Mouse (Mus musculus) kidney, postnatal 4 days (tissue): ENCODE results near the gene Mef2d.
"Not testable (repeated sequence)": the region's sequence is repeated elsewhere in the genome, so short reads cannot be mapped to it uniquely, and the experiment has no call there.

ENCODE experiments used
- DNase-seq, 2 experiments: peaks; one replicate each; pipeline ENCODE4 v3.0.0; 2021; ENCODE audit warnings: mixed read lengths in 2 of 2

Mef2d gene

DNA sequence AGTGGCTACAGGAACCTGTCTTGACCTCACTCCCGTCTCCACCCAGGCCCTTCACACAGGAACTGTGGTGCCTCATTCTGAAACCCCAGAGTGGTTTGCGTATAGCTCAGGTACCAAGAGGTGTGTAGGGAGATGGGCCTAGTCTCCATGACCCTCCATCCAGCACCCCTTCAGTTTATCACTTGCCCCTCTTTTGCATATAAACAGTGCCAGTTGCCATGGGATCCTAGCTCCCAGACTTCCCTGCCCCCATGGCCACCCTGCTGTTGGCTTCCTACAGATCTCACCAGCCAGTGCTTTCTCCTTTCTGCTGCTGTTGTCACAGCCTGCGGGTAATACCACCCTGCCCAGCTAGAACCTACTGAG is 8.8 kb downstream of the Mef2d start:
- DNase-seq, result no peak

DNA sequence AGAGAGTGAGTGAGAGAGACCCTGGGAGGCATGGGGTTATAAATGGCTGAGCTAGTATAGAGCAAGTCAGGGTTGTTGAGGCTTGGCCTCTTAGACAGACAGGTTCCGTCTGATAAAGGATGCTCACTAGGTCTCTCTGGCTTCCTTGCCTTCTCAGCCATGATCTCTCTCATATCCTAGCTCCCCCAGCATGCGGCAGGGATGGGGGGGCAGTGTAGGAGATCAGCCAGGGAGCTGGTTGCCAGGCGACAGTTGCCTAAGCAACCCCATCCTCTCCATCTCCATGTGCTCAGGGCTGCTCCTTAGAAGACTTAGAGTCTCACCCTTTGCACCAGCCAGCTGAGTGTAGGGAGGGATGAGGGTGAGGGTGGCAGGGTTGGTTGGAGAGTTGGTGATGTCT is 9.9 kb downstream of the Mef2d start:
- peak in 1 of 2 experiments; percentile 27 for DNase-seq

DNA sequence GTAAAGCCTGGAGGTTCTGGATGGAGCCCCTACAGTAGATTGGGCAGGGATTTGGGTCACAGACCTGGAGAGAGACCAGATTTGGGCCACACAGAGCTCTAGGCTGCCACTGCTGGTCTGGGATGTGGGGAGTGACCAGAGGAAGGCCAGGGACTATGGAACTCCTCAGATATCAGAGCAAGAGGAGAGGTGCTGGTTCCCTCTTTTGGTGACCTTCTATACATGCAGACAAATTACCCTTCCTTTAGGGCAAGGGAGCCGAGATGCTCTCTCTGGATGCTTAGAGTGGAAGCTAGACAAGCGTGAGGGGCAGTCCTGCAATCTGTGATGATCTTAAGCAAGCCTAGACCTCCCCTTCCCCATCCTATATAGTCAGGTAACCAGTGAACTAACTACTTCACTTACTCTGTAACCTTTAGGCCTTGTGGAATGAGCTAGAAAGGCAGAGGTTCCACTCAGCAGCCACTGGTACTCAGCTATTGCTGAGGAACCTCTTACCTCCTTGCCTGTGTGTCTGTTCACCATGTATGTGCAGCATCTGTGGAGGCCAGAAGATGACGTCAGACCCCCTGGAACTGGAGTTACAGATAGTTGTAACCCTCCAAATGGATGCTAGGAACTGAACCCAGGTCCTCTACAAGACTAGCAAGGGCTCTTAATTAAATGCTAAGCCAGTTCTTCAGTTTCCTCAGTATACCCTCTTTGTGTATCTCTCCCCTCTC is 11.3 kb downstream of the Mef2d start:
- no peak for DNase-seq

DNA sequence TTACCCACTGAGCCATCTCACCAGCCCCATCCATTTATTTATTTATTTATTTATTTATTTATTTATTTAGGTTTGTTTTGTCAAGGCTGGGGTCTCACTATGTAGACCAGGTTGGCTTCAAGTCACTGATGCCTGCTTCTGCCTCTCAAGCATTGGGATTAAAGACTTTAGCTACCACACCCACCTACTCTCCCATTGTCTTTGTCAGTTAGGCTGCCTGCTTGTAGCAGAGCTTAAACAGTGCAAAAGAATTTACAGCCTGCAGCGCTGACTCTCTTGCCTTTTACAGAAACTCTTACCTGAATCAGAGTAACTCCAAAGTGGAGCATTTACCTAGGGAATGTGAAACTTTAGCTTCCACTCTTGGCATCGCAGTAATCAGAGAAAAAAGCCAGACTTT is 12.1 kb downstream of the Mef2d start:
- DNase-seq, result no peak

DNA sequence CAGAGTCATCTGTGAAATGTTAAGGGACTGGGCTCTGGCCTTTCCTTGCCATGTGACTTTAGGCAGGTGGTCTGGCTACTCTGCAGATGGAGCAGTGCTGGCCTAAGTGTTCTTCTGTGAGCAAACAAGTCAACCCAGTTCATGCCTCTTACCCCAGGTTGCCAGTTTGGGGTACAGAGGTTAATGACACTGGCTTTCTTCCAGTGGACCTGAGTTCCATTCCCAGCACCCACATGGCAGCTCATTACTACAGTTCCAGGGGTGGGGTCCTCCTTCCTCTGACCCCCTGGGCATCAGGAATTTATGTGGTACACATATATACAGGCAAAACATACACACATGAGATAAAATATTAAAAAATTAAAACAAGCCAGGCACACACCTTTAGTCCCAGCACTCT is 14.6 kb downstream of the Mef2d start:
- DNase-seq, result no peak

DNA sequence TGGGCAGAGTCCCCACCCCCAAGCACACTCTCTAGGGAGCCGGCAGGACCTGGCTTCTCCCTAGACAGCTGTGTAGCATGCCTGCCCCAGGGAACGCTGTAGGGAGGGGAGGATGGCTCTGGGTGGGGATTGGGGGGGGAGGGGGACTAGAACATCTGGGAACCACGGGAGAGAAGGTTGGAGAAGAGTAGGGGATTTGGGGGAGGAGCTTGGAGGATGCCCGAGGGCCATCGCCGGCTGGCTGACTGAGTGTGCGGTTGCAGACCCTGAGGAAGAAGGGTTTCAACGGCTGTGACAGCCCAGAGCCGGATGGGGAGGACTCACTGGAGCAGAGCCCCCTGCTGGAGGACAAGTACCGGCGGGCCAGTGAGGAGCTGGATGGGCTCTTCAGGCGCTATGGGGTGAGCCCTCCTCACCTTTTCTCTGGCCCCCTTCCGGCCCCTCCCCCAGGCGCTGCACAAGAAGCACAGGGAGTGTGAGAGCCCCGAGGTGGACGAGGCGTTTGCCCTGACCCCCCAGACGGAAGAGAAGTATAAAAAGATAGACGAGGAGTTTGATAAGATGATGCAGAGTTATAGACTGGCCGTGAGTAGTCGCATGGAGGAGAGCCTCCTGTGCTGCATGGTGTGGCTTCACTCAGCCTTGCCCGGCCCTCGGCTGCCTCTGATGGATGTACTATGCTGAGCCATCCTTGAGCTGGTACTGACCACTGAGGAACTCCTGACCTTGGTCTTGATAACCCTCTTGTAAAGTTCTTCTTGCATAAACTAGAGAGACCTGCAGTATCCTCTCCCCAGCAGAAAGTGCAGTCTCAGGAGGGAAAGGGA is 15.8 kb downstream of the Mef2d start:
- peak; percentile 73 to 80 for DNase-seq

DNA sequence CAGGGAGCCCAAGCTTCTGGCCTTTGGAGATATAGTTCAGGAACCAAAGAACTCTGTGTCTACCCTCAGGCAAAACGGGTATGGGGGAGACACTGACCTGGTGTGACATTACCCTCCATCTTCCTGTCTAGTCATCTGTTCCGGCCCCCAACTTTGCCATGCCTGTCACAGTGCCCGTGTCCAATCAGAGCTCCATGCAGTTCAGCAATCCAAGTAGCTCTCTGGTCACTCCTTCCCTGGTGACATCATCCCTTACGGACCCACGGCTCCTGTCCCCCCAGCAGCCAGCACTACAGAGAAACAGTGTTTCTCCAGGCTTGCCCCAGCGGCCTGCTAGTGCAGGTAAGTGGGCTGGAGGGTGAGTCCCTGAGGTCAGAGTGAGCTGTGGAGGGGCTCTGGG is 16.8 kb downstream of the Mef2d start:
- DNase-seq, result no peak

DNA sequence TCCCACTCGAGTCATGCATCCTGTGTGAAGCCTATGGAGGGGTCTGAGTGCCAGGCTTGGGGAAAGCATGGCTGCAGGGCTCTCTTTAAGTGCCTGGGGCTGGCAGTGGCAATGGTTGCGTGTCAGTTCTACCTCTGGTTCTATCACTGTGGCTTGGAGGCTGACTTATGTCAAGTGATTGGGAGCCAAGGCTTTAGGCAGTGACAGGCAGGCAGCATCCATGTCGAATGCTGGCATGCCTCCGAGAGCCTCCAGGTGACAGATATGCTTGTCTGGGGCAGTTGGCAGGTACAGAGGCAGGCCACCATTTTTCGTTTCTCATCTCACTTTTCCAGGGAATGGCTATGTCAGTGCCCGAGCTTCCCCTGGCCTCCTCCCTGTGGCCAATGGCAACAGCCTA is 18.7 kb downstream of the Mef2d start:
- DNase-seq, result no peak

DNA sequence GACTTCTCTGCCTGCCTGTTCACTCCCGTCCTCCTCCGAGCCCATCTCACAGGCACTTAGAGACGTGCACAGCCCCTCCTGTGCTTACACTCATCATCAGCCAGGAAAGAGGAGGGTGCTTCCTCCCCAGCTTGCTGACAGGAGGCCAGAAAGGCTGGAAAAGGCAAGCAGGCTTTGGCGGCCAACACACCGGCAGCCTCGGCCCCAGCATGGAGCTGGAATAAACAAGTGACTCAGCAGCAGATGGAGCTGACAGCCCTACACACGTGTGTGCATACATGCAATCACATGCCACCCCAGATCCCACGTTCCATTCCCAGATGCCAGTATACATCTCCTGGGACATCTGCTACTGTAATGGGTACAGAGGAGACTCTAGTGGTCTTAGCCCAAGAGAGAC is 20.1 kb downstream of the Mef2d start:
- DNase-seq, result no peak

DNA sequence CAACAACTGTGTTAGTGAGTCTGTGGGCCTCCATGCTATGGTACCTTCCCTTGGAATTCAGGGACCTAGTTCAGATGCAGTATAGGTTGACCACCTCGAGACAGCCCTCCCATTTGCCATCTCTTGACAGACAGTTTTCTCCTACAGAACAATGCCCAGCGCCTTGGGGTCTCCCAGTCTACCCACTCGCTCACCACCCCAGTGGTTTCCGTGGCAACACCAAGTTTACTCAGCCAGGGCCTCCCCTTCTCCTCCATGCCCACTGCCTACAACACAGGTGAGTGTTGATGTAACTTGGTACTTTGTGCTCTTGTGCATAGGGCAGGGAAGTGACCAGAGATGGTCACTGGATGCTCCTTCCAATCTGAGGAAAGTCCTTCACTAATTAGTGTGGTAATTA is 20.6 kb downstream of the Mef2d start:
- DNase-seq, result no peak

DNA sequence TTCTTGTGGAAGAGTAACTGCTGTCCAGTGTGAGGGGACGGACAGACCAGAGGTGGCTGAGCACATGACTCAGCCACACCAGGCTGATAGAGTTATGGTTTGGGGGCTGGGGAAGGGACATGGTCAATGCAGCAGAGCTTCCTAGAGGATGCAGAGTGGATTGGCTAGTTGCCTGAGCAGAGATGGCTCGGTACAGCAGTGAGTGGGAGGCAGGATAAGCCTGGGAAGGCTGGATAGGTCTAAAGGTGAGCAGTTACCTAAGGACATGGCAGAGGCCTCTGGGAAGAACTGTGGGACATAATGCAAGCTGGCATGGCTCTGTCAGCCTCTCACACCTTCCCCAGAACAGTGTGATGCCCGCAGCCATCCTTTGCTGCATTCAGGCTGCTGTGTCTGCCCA is 21.7 kb downstream of the Mef2d start:
- peak in 1 of 2 experiments; percentile 20 for DNase-seq

DNA sequence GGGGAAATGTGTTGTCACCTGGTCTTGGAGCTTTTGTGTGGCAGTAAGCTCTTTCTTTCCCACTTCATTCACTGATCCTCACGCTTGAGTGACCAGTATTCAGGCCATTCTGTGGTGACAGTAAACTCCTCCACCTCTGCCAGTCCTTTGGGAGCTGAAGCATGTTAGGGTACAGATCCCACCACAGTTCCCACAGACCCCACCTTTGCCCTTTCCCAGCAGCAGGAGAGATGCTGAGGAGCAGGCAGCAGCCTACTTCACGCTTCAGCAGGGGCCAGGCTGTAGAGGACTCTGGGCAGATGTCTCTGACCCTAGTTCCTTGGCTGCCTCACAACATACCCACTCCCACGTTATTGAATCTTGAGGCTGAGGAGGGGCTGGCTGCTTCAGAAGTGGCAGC is 22.1 kb downstream of the Mef2d start:
- peak in 1 of 2 experiments; percentile 20 for DNase-seq

DNA sequence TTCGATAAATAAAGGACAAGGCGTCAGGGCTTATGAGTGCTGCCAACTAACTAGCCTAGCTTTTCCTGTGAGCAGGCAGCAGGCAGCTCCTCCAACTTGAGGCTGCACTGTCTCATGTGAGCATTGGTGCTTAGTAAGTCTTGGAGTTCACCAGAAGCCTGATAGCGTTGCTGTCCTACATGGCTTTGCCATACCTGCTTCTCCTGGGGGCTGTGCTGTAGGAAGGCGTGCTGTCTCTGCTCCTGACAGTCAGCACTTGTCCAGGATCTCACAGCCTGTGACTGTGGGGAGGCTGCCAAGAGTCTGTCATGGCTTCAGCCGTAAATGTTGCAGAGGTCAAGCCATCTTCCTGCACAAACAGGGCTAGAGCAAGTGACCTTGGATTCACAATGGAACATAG is 23.9 kb downstream of the Mef2d start:
- DNase-seq, result no peak

DNA sequence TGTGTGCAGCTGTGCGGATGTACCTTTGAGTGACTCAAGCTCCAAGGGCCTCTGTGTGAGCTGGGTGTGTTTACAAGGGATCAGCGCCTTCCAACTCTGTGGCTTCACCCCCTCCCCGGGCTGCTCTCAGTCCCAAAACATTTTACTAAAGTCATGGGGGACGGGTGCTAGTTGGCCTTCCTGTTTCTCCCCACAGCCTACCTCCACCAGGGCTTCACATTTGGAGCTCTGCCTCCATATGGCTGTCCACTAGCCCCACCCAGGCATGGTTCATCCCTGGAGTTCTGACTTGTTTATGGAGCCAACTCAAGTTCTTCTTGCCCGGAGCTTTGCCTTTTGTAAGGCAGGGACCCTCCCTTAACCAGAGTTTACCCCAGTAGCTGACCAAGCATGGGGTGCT is 28.2 kb downstream of the Mef2d start:
- no peak for DNase-seq

DNA sequence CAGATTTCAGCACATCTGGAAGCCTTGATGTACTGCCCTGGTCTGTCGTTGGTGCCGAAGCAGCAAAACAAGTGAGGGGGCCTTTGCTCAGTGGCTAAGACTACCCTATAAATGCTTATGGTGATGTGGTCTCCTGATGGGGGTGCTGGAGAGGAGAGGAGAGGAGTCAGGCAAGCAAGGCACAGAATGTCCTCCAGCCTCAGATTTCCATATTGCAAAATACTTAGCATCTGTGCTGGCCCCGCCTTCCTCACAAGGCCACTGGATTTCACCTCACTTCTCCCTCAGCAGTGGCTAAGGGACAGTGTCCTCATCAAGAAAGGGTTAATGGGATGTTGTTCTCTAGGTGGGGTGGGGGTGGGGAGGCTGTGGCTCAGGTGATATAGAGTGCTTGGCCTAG is 30.3 kb downstream of the Mef2d start:
- no peak for DNase-seq

DNA sequence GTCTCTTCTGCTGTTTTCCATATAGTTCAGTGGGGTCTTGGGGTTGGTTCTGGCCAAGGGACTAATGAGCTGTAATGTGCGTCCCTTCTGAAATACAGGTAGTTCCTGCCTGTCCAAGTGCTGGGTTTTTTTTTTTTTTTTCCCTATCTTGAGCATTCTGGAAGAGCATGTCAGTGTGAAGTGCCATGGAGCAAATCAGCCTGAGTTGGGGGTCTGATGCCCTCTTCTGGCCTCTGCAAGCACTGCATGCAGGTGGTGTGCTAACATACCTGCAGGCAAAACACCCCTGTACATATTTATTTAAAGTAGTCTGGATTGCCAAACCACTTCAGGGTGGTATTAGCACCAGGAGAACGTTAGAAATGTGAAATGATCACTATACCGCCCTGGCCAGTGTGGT is 31.2 kb downstream of the Mef2d start:
- peak; percentile 78 to 81 for DNase-seq

DNA sequence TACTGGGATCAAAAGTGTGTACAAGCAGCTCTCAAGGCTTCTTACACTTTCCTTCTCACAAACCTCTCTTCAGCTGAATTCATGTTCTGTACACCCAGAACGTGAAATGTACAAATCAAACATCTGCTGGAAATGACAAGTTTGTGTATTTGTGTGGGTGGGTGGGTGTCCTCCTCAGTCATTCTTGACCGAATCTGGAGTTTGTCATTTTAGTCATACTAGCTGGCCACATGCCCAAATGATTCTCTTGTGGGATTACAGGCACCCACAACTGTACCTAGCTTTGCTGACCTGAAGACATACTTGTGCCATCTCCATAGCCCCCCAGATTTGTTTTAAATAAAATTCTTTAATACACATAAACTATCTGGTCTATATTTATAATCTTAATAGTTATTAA is 32.7 kb downstream of the Mef2d start:
- DNase-seq, result no peak

DNA sequence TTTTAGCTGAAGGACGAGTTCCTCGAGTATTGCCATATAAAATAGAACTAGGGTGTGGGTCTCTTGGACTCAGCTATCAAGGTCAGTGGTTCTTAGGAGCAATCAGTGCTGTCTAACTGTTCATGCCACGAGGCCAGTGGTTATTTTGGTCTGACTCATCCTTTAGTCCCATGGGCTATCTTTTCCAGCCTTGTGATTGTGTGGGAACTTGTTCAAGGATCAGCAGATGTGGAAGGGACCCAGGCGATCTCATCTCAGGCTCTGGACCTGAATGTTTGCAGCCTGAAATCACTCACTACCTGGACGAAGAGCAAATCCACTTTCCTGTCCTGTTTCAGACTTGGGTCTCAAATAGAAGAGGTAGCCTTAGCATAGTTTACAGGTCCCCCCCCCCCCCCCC is 34.9 kb downstream of the Mef2d start:
- DNase-seq, result no peak

DNA sequence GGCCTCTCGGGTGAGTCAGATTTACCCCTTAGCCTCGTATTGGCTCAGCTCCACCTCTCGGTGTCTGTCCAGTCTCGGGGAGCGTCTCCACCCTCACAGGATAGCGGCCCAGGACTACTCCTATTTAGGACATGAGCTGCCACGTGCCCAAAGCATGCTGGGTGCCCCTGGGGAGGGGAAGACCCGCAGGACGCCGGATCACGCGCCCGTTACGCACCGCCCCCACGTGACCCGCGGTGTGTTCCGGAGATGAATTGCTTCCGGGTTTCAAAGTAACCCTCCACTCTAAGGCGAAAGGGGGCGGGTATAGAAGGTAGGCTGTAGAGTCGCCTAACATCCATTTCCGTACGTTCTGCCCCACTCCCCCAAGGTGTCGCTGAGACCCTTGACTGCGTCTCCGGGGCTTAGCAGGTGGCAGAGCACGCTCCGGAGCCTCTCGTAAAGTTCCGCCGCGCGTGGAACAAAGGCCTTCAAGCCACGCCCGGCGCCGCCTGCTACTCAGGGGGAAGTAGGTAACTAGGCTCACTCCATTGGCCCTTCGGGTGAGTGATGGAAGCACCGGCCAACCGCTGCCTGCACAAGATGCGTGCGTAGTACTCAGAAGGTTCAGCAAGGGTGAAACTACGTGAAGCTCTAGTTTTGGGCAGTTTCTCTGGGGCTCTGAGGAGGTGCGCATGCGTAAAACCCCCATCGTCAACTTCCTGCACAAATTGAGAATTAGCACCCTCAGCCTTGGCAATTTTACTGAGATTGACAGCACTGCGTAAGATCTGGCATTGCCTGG is 35.6 kb downstream of the Mef2d start:
- DNase-seq, result peak; percentile 100

DNA sequence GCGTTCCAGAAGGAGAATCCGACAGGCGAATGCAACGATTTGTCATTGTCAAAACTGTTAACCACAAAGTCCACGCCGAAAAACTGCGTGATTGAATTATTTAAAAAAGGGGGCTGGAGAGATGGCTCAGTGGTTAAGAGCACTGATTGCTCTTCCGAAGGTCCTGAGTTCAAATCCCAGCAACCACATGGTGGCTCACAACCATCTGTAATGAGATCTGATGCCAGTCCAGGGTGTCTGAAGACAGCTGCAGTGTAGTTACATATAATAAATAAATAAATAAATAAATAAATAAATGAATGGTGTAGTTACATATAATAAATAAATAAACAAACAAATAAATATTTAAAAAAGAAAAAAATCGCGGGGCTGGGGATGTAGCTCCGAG is 36.2 kb downstream of the Mef2d start:
- DNase-seq, result not testable (repeated sequence)

DNA sequence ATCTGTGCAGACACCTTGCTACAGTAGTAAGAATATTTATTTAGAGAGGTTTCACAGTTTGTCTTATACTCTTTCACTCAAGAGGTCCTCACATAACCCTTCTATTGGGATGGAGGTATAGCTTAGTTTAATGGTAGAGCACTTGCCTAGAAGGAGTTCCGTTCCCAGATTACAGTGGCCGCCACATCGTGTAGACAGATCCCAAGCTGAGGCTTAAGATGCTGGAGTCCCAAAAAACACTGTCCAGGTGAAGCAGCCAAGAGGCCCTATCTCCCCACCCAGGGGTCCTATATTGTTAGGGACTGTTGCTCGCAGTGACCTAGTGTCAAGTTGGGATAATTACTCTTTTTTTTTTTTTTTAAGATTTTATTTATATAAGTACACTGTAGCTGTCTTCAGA is 36.8 kb downstream of the Mef2d start:
- DNase-seq, result no peak

DNA sequence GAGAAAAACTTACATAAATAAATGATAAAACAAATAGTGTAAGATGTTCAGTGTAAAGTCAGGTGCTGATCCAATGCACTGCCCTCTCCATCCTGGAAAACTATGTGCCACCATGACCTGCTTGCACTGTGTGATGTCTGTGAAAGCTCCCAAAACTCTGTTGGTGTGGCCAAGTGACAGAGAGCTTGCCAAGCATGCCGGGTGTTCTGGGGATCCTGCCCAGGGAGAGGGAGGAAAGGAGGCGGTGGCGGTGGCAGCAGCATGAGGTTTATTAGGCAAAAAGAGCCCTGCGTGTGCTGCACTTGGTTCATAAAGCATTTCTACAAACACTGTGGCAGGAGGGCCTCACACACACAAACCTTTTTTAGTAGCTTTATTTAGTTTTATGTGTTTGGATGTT is 39.2 kb downstream of the Mef2d start:
- no peak for DNase-seq

DNA sequence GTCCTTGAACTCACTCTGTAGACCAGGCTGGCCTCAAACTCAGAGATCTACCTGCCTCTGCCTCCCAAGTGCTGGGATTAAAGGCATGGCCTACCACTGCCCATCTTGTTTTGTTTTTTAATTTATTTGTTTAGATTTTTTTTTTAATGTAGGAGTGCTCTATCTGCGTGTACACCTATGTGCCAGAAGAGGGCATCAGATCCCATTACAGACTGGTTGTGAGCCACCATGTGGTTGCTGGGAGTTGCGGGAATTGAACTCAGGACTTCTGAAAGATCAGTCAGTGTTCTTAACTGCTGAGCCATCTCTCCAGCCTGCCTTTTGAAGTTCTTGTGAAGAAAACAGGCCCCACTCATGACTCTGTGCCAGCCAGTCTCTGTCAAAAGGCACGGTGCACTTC is 44.3 kb downstream of the Mef2d start:
- DNase-seq, result no peak

DNA sequence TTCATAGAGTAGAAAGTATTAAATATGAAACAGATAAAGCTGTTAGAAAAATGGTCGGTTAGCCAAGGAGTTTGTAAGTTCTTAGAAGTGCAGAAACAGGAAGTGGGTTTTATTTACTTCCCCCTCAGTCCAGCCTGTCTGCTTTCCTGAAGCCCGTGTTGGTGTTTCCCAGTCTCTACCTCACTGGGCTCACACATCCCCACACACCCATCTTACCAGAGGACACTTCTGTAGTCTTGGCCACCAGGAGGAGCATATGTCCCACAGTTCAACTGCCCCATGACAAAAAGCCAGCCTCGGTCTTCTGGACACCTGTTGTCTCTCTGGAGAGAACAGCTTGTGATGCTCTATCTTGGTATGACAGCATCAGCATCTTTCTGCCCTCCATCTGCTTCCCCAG is 49.0 kb downstream of the Mef2d start:
- DNase-seq, result no peak
